Mouse (Mus musculus) hindbrain, embryonic 11.5 days (tissue): ENCODE results near the gene Plch1. TPM values are rescaled to one million over a fixed set of nuclear protein-coding genes. Genes with fewer than 3 reads are reported as not detected.
A peak's percentile ranks its signal among the peaks of the same experiment; 100 is the strongest.

Experiments used
- ATAC-seq: fragments of 200-750 bp; cut with Nextera tagmentation; 2 replicates; pipeline ENCODE4 v1.8.0; 2017; ENCODE audit warnings: mild to moderate bottlenecking, moderate TSS enrichment, moderate library complexity; ENCODE audit not compliant: low FRiP score
- DNase-seq: peaks from one replicate; pipeline ENCODE4 v3.0.0-alpha.2; 2015; ENCODE audit warnings: low spot score
- H3K27ac ChIP-seq: fragments of 300-500 bp; sonication (generic); 2 replicates; pipeline ENCODE4 v1.5.1; 2014; ENCODE audit warnings: mild to moderate bottlenecking, low read depth, low read length
- H3K27me3 ChIP-seq: fragments of 300-500 bp; sonication (generic); 2 replicates; pipeline ENCODE4 v1.6.1; 2014; ENCODE audit warnings: mild to moderate bottlenecking, low read length, moderate library complexity, mixed read lengths; ENCODE audit not compliant: control insufficient read depth, insufficient read depth
- H3K36me3 ChIP-seq: fragments of 300-500 bp; sonication (generic); 2 replicates; pipeline ENCODE4 v1.6.1; 2014; ENCODE audit warnings: mild to moderate bottlenecking, low read length, moderate library complexity, mixed read lengths; ENCODE audit not compliant: control insufficient read depth, insufficient read depth
- H3K4me1 ChIP-seq: fragments of 300-500 bp; sonication (generic); replicated peaks from 2 replicates; pipeline ENCODE4 v1.6.1; 2014; ENCODE audit warnings: low read length, mixed read lengths; ENCODE audit not compliant: control insufficient read depth, insufficient read depth
- H3K4me2 ChIP-seq: fragments of 300-500 bp; sonication (generic); replicated peaks from 2 replicates; pipeline ENCODE4 v1.6.1; 2014; ENCODE audit warnings: mild to moderate bottlenecking, low read depth, low read length
- H3K4me3 ChIP-seq: fragments of 300-500 bp; sonication (generic); 2 replicates; pipeline ENCODE4 v1.5.1; 2014; ENCODE audit warnings: low read depth, low read length
- H3K9ac ChIP-seq: fragments of 300-500 bp; sonication (generic); 2 replicates; pipeline ENCODE4 v1.6.1; 2014; ENCODE audit warnings: low read depth, low read length
- H3K9me3 ChIP-seq: fragments of 300-500 bp; sonication (generic); 2 replicates; pipeline ENCODE4 v1.6.1; 2016; ENCODE audit warnings: low read length; ENCODE audit not compliant: control insufficient read depth
- WGBS: fragments of 180-500 bp; shearing (Covaris S2); extraction: QIAGEN DNeasy Blood & Tissue Kit; methylation state at CpG from one replicate; pipeline ENCODE4 v1.1.7; 2014; 5-methylcytosine and 5-hydroxymethylcytosine counted together
- polyA plus RNA-seq: library from polyadenylated mRNA; unstranded; fragments of >200 nt; fragmentation: Nextera tagmentation; extraction: Ambion mirVana; gene quantifications from 2 replicates; pipeline ENCODE4 v1.2.1, GENCODE M21; 2014

The Plch1 gene
- polyA plus RNA-seq, 1 experiment from 2014 or later: 34.6 TPM

GRCm38 (mm10) chr3:63900021-63900571 is 824 bp upstream of the Plch1 start:
- Histone ChIP-seq H3K36me3 (no peaks in the 10 kb centered on the region), H3K9me3 (no peaks in the 10 kb centered on the region), H3K4me1 (no peaks in the 10 kb centered on the region; the same call in 1 of the 2 replicates), H3K4me3 (peak overlapping the region; percentile 81; the same call in 1 of the 2 replicates), H3K4me2 (peak overlapping the region; percentile 64), H3K27ac (peak overlapping the region; percentile 94), H3K27me3 (no peaks in the 10 kb centered on the region), H3K9ac (no peak overlapping the region)
- DNase-seq (peak; percentile 64), ATAC-seq (peak; percentile 61)
- WGBS: under 1% methylated on average over 12 of the region's 12 CpGs

GRCm38 (mm10) chr3:63898581-63899308 is 527 bp downstream of the Plch1 start:
- DNase-seq (peak; percentile 93), ATAC-seq (peak; percentile 83)
- H3K4me1 ChIP-seq: peaks cover 2% of the 10 kb centered on the region; the same call in 1 of the 2 replicates
- H3K27me3 ChIP-seq: no peaks in the 10 kb centered on the region
- under 1% methylated on average over 41 of the region's 41 CpGs for WGBS
- peak overlapping the region; percentile 81 for H3K4me3 ChIP-seq
- H3K36me3 ChIP-seq: no peaks in the 10 kb centered on the region
- H3K9me3 ChIP-seq: no peaks in the 10 kb centered on the region
- H3K9ac ChIP-seq: peak overlapping the region; percentile 86
- peak overlapping the region; percentile 64 for H3K4me2 ChIP-seq
- peak overlapping the region; percentile 94 for H3K27ac ChIP-seq

GRCm38 (mm10) chr3:63897177-63897576 is 2.1 kb downstream of the Plch1 start:
- Histone ChIP-seq H3K4me2 (peak overlapping the region; percentile 61), H3K27ac (peak overlapping the region; percentile 18; the same call in 1 of the 2 replicates), H3K36me3 (no peaks in the 10 kb centered on the region), H3K9me3 (no peaks in the 10 kb centered on the region), H3K4me3 (peak overlapping the region; percentile 81; the same call in 1 of the 2 replicates), H3K27me3 (no peaks in the 10 kb centered on the region), H3K9ac (no peak overlapping the region), H3K4me1 (peaks cover 2% of the 10 kb centered on the region; the same call in 1 of the 2 replicates)
- 17% methylated on average over 1 of the region's 1 CpGs for WGBS
- DNase-seq (no peak), ATAC-seq (no peak)

- peak overlapping the region; percentile 56; the same call in 1 of the 2 replicates for H3K27ac ChIP-seq
- no peak for ATAC-seq
- H3K4me3 ChIP-seq: no peak overlapping the region
- no peak overlapping the region for H3K9ac ChIP-seq
- no peak overlapping the region; the same call in 1 of the 2 replicates for H3K4me2 ChIP-seq
- H3K36me3 ChIP-seq: no peaks in the 10 kb centered on the region
- no peaks in the 10 kb centered on the region for H3K27me3 ChIP-seq
- peaks cover 2% of the 10 kb centered on the region; the same call in 1 of the 2 replicates for H3K4me1 ChIP-seq
- DNase-seq: peak; percentile 38
- H3K9me3 ChIP-seq: no peaks in the 10 kb centered on the region
- 49% methylated on average over 4 of the region's 4 CpGs for WGBS
These were observed 3.0 kb downstream of the Plch1 start for GRCm38 (mm10) chr3:63896303-63896702.

GRCm38 (mm10) chr3:63895786-63896185 is 3.5 kb downstream of the Plch1 start:
- 27% methylated on average over 2 of the region's 2 CpGs for WGBS
- DNase-seq (peak; percentile 42), ATAC-seq (peak; percentile 23)
- Histone ChIP-seq H3K4me1 (0 out of 2 replicates have a peak, but pooled peaks cover 2% of the 10 kb centered on the region), H3K27me3 (no peaks in the 10 kb centered on the region), H3K27ac (peak overlapping the region; percentile 56; the same call in 1 of the 2 replicates), H3K4me2 (no peak overlapping the region), H3K4me3 (no peak overlapping the region), H3K36me3 (no peaks in the 10 kb centered on the region), H3K9ac (no peak overlapping the region), H3K9me3 (no peaks in the 10 kb centered on the region)

- H3K9ac ChIP-seq: no peak overlapping the region
- 0 out of 2 replicates have a peak, but pooled peaks cover 2% of the 10 kb centered on the region for H3K4me1 ChIP-seq
- ATAC-seq (no peak), DNase-seq (no peak)
- WGBS: 53% methylated on average over 7 of the region's 7 CpGs
- H3K4me2 ChIP-seq: no peak overlapping the region
- H3K27ac ChIP-seq: no peak overlapping the region
- H3K4me3 ChIP-seq: no peak overlapping the region
- H3K36me3 ChIP-seq: no peaks in the 10 kb centered on the region
- H3K27me3 ChIP-seq: no peaks in the 10 kb centered on the region
- H3K9me3 ChIP-seq: no peaks in the 10 kb centered on the region
These were observed 5.6 kb downstream of the Plch1 start for GRCm38 (mm10) chr3:63893677-63894076.

- no peak overlapping the region for H3K4me2 ChIP-seq
- ATAC-seq (no peak), DNase-seq (no peak)
- WGBS: 65% methylated on average over 3 of the region's 3 CpGs
- no peak overlapping the region for H3K27ac ChIP-seq
- no peaks in the 10 kb centered on the region for H3K27me3 ChIP-seq
- no peak overlapping the region for H3K4me3 ChIP-seq
- H3K9ac ChIP-seq: no peak overlapping the region
- H3K4me1 ChIP-seq: 0 out of 2 replicates have a peak, but pooled peaks cover 2% of the 10 kb centered on the region
- no peaks in the 10 kb centered on the region for H3K9me3 ChIP-seq
- H3K36me3 ChIP-seq: no peaks in the 10 kb centered on the region
These were observed 7.1 kb downstream of the Plch1 start for GRCm38 (mm10) chr3:63892154-63892553.

GRCm38 (mm10) chr3:63881065-63881464 is 18.2 kb downstream of the Plch1 start:
- Histone ChIP-seq H3K36me3 (no peaks in the 10 kb centered on the region), H3K27me3 (no peaks in the 10 kb centered on the region), H3K9me3 (no peaks in the 10 kb centered on the region), H3K4me2 (no peak overlapping the region), H3K27ac (no peak overlapping the region), H3K4me3 (no peak overlapping the region), H3K4me1 (no peaks in the 10 kb centered on the region), H3K9ac (no peak overlapping the region)
- ATAC-seq (no peak), DNase-seq (no peak)
- 84% methylated on average over 2 of the region's 2 CpGs for WGBS
